Mouse (Mus musculus): Measurements from ENCODE around the gene Prps1l3. TPM values are rescaled to one million over a fixed set of nuclear protein-coding genes. Genes with fewer than 3 reads are reported as not detected.

Gene Prps1l3
- polyA plus RNA-seq, 1 experiment from 2014 or later, result 75.5 TPM

- no peak for ATAC-seq (ENCODE audit: borderline replicate concordance, extremely low read depth, low FRiP score, low TSS enrichment)
- no peak overlapping the region for H3K9ac ChIP-seq
- no peaks in the 10 kb centered on the region for H3K4me1 ChIP-seq
- H3K9me3 ChIP-seq, result no peaks in the 10 kb centered on the region
- H3K27ac ChIP-seq, result no peak overlapping the region
- no peaks in the 10 kb centered on the region for H3K27me3 ChIP-seq
- no peaks in the 10 kb centered on the region for H3K36me3 ChIP-seq
- H3K4me2 ChIP-seq, result no peak overlapping the region
- 60% methylated on average over 1 of the region's 1 CpGs for WGBS
- no peak overlapping the region for H3K4me3 ChIP-seq
Measured at GRCm38 (mm10) chr12:57275456-57275855, 45.2 kb downstream of the Prps1l3 start.

DNA sequence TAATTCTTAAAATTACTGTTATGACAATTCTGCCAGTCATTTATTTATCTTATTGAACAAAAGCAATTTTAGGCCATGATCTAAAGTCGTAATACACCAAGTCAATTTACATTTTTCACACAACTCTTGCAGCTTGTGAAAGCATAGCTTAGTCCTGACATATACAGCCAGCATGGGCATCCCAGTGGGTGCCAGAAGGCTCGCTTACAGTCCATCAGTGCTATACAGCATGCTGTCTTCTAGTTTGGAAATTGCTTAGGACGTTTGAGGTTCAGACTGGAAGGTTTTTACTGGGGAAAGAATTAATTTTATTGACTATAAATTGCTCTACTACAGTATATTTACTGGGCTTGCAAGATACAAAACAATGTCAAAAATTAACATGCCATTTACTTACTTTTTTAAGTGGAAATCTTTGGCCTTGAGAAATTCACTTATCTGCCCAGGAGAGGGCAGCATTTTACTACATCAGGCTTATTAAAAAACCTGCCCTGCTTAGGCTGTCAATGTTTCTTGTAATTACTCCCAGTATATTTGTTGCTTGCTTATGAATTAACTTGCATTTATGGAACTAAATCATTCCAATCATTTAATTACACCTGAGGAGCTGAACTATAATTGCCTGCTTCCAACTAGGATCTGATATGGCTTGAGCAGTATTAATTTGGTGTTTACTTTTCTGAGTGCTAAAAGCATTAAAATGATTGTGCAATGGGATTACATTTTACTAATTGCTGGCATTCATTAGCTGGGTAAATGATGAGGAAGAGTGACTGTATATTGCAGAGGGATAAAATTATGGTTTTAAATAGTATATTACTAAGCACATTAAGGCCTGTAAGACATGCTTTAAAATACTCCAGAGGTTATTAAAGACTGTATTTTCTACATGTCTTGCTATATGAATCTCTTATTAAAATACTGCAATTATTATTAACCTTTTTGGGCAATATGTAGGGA lies 51.2 kb downstream of the Prps1l3 start:
- no peak overlapping the region for H3K27ac ChIP-seq
- no peaks in the 10 kb centered on the region for H3K36me3 ChIP-seq
- WGBS, result 47% methylated on average over 3 of the region's 3 CpGs
- no peak overlapping the region for H3K9ac ChIP-seq
- no peak for ATAC-seq (ENCODE audit: borderline replicate concordance, extremely low read depth, low FRiP score, low TSS enrichment)
- no peaks in the 10 kb centered on the region for H3K9me3 ChIP-seq
- H3K4me1 ChIP-seq, result no peaks in the 10 kb centered on the region
- H3K4me3 ChIP-seq, result no peak overlapping the region
- H3K27me3 ChIP-seq, result no peaks in the 10 kb centered on the region
- no peak overlapping the region for H3K4me2 ChIP-seq

GRCm38 (mm10) chr12:57285303-57286059 lies 55.3 kb downstream of the Prps1l3 start:
- Histone ChIP-seq H3K27ac (no peak overlapping the region), H3K4me2 (no peak overlapping the region), H3K9ac (no peak overlapping the region), H3K4me1 (no peaks in the 10 kb centered on the region), H3K36me3 (no peaks in the 10 kb centered on the region), H3K9me3 (no peaks in the 10 kb centered on the region), H3K27me3 (no peaks in the 10 kb centered on the region), H3K4me3 (no peak overlapping the region)
- 49% methylated on average over 5 of the region's 5 CpGs for WGBS
- ATAC-seq (ENCODE audit: borderline replicate concordance, extremely low read depth, low FRiP score, low TSS enrichment), result no peak

Other genes starting within 250 kb of the Prps1l3 start
- 0.43 and 0.54 TPM in 2 replicates for gene Slc25a21, start 32.9 kb upstream of the Prps1l3 start, polyA plus RNA-seq (2015; fragmentation: Nextera tagmentation; extraction: Ambion mirVana)
- 8.4 and 8.5 TPM in 2 replicates for gene Mipol1, start within 50 bp of the Prps1l3 start, polyA plus RNA-seq (2015; fragmentation: Nextera tagmentation; extraction: Ambion mirVana)

All from lung, embryonic 15.5 days (tissue).